Mouse (Mus musculus) gonadal fat pad, adult 2 months (tissue): ENCODE results near the gene Mob3a. TPM values are rescaled to one million over a fixed set of nuclear protein-coding genes. Genes with fewer than 3 reads are reported as not detected.
"Not testable (repeated sequence)": the region's sequence is repeated elsewhere in the genome, so short reads cannot be mapped to it uniquely, and the experiment has no call there.

Experiments
- DNase-seq: peaks from one replicate; pipeline ENCODE4 v3.0.0-alpha.2; 2012; ENCODE audit warnings: low read depth
- polyA plus RNA-seq: library from polyadenylated mRNA; depleted of rRNA; stranded (reverse); fragments of >200 nt; gene quantifications from 2 replicates; pipeline ENCODE4 v1.2.3, GENCODE M21; 2012; rRNA removed

Gene Mob3a
- polyA plus RNA-seq, 1 experiment: 45.6 TPM

- DNase-seq: no peak
Observed at GRCm38 (mm10) chr10:80663485-80664196, 38.1 kb downstream of the Mob3a start.

- no peak for DNase-seq
Observed at GRCm38 (mm10) chr10:80661149-80661548, 40.6 kb downstream of the Mob3a start.

GRCm38 (mm10) chr10:80659213-80659612 lies 42.6 kb downstream of the Mob3a start:
- no peak for DNase-seq

- no peak for DNase-seq
Observed at GRCm38 (mm10) chr10:80658841-80659202, 43.0 kb downstream of the Mob3a start.

- DNase-seq: no peak
Observed at GRCm38 (mm10) chr10:80658194-80658840, 43.5 kb downstream of the Mob3a start.

GRCm38 (mm10) chr10:80656863-80657623 lies 44.7 kb downstream of the Mob3a start, which contains the start of gene Btbd2:
Btbd2 (minus strand) TSS chr10:80657071.
- no peak for DNase-seq

GRCm38 (mm10) chr10:80656130-80656862 lies 45.5 kb downstream of the Mob3a start:
- DNase-seq: no peak

GRCm38 (mm10) chr10:80655406-80656129 lies 46.2 kb downstream of the Mob3a start:
- DNase-seq: no peak

- no peak for DNase-seq
Observed at GRCm38 (mm10) chr10:80654866-80655265, 46.9 kb downstream of the Mob3a start.

- no peak for DNase-seq
Observed at GRCm38 (mm10) chr10:80653156-80653720, 48.5 kb downstream of the Mob3a start.

GRCm38 (mm10) chr10:80650392-80650791 lies 51.4 kb downstream of the Mob3a start:
- DNase-seq: no peak

- not testable (repeated sequence) for DNase-seq
Observed at GRCm38 (mm10) chr10:80649910-80650309, 51.9 kb downstream of the Mob3a start.

GRCm38 (mm10) chr10:80646936-80647335 lies 54.8 kb downstream of the Mob3a start:
- no peak for DNase-seq

- DNase-seq: no peak
Observed at GRCm38 (mm10) chr10:80635345-80635744, 66.4 kb downstream of the Mob3a start.

Other genes starting within 250 kb of the Mob3a start
- not detected in 2 replicates for gene Onecut3, start 207.1 kb downstream of the Mob3a start, polyA plus RNA-seq
- 9.0 and 9.6 TPM in 2 replicates for gene Atp8b3, start 162.9 kb downstream of the Mob3a start, polyA plus RNA-seq
- 35.3 and 36.9 TPM in 2 replicates for gene Rexo1, start 140.4 kb downstream of the Mob3a start, polyA plus RNA-seq
- gene Klf16, start 124.7 kb downstream of the Mob3a start, polyA plus RNA-seq: 20.8 and 30.5 TPM in 2 replicates
- 192 and 205 TPM in 2 replicates for gene Abhd17a, start 111.6 kb downstream of the Mob3a start, polyA plus RNA-seq
- gene Scamp4, start 99.1 kb downstream of the Mob3a start, polyA plus RNA-seq: 82.6 and 91.5 TPM in 2 replicates
- 9.5 and 9.6 TPM in 2 replicates for gene Adat3, start 99.1 kb downstream of the Mob3a start, polyA plus RNA-seq
- 1.5 and 2.1 TPM in 2 replicates for gene Gm49322, start 96.0 kb downstream of the Mob3a start, polyA plus RNA-seq
- 228 and 235 TPM in 2 replicates for gene Csnk1g2, start 79.1 kb downstream of the Mob3a start, polyA plus RNA-seq
- gene Btbd2, start 44.9 kb downstream of the Mob3a start, polyA plus RNA-seq: 74.5 and 89.2 TPM in 2 replicates
- 420 and 516 TPM in 2 replicates for gene Mknk2, start 23.9 kb downstream of the Mob3a start, polyA plus RNA-seq
- 62.8 and 75.4 TPM in 2 replicates for gene Izumo4, start 207 bp upstream of the Mob3a start, polyA plus RNA-seq
- 149 and 151 TPM in 2 replicates for gene Ap3d1, start 40.3 kb upstream of the Mob3a start, polyA plus RNA-seq
- 18.7 and 38.6 TPM in 2 replicates for gene Dot1l, start 53.2 kb upstream of the Mob3a start, polyA plus RNA-seq
- 20.1 and 33.9 TPM in 2 replicates for gene Sf3a2, start 96.2 kb upstream of the Mob3a start, polyA plus RNA-seq
- 44.2 and 56.6 TPM in 2 replicates for gene Plekhj1, start 96.6 kb upstream of the Mob3a start, polyA plus RNA-seq
- 0.38 and 0.39 TPM in 2 replicates for gene Amh, start 103.3 kb upstream of the Mob3a start, polyA plus RNA-seq
- 0.22 and 0.63 TPM in 2 replicates for gene Jsrp1, start 111.5 kb upstream of the Mob3a start, polyA plus RNA-seq
- gene Oaz1, start 124.7 kb upstream of the Mob3a start, polyA plus RNA-seq: 628 and 915 TPM in 2 replicates
- gene Lingo3, start 142.1 kb upstream of the Mob3a start, polyA plus RNA-seq: 0.04 TPM in 1 of 2 replicates, not detected in the other
- 80.4 and 114 TPM in 2 replicates for gene Lsm7, start 153.2 kb upstream of the Mob3a start, polyA plus RNA-seq
- gene Sppl2b, start 153.3 kb upstream of the Mob3a start, polyA plus RNA-seq: 67.4 and 71.5 TPM in 2 replicates
- 0.12 and 0.13 TPM in 2 replicates for gene Tmprss9, start 169.9 kb upstream of the Mob3a start, polyA plus RNA-seq
- 137 and 184 TPM in 2 replicates for gene Timm13, start 199.0 kb upstream of the Mob3a start, polyA plus RNA-seq
- gene Lmnb2, start 216.3 kb upstream of the Mob3a start, polyA plus RNA-seq: 12.9 and 14.1 TPM in 2 replicates
- gene Gadd45b, start 228.1 kb upstream of the Mob3a start, polyA plus RNA-seq: 14.7 and 15.3 TPM in 2 replicates